Mouse (Mus musculus) R1 (cell line): ENCODE measurements around the gene Ddit4.
A peak's percentile ranks its signal among the peaks of the same experiment; 100 is the strongest.

ENCODE experiments used
- DNase-seq: peaks from one replicate; pipeline ENCODE4 v3.0.0-alpha.2; 2018; ENCODE audit warnings: low read depth, low spot score

The Ddit4 gene

DNA sequence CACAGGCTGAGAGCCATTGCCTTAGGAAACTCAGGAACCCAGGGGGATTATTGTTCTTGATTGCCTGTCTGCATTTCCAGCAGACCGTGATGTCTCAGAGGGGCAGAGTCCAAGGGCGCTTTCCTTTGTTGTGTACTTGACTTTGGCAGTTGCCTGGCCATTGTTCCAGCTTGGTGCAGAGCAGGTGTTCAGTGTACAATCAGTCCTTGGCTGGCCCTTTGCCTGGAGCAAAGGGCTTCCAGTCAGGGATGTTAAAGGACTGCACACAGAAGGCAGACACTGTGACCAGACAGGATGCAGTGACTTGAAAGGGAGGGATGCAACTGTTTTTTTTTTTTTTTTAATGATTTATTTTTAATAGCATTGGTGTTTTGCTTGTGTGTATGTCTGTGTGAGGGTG, 20.9 kb upstream of the Ddit4 start:
- DNase-seq, result peak; percentile 60

DNA sequence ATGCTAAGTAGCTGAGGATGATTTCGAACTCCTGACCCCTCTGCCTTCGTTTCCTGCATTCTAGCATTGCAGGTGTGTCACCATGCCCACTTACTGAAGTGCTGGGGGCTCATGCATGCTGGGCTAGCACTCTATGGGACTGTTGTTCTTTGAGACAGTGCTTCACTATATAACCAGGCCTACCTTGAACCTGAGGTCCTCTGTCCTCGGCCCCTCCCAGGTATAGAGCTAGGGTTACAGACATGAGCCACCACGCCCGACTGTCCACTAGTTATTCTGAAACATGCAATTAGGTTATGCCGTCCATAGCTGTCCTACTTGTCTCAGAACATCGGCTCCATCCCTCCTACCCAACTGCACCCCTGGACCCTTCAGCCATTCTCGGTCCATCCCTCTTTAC, 20.2 kb upstream of the Ddit4 start:
- DNase-seq, result no peak

DNA sequence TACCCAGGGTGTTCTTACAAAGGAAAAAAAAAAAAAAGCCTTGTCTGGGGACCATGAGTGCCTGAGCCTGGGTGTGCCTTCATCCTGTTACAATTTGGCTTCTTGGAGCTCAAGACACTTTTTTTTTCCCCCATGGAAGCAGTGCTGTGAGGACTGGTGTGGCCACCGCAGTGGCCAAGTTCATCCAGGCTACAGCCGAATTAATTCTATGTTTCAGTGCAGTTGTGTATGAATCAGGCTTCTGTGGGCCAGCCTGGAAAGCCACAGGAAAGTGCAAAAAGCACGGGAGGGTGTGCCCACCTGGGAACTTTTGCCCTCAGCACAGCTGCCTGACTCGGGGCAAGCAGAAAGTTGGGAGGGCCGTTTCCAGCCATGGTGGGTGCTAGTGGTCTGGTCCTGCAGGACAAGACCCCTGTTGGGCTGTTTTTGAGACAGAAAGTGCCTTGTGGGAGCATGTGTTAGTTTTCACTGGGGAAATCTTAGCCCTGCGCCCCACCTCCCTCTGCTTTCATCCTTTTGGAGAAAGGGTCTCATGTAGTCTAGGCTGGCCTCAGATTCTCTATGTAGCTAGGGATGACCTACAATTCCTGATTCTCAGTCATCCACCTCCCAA, 18.9 kb upstream of the Ddit4 start:
- no peak for DNase-seq

DNA sequence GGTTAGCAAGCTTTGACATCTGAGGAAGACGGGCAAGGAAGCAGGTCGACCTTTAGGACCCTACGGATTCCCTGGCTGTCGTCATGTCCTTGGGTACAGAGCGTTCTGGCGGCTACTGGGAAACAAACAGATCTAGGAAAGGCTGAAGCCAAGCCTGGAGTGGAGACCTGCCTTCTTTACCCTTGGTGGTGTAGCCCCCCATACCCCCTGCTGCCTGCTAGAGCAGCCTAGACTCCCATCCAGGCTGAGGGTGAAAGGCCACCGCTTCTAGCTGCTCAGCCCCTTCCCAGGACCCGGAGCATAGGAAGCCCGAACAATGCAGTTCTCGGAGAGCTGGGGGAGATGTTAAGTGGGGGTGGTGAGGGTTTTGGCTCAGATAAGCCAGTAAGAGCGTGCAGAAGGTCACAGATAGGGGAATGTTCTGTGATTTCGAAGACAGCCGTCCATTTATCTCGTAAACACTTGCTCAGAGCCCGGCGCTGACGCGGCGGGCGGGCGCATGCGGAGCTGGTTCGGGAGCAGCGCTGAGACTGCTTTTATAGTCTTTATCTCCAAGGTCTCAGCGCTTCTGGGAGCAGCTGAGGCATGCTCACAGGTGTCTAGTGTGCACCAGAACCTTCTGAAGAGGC, 18.3 kb upstream of the Ddit4 start:
- no peak for DNase-seq

DNA sequence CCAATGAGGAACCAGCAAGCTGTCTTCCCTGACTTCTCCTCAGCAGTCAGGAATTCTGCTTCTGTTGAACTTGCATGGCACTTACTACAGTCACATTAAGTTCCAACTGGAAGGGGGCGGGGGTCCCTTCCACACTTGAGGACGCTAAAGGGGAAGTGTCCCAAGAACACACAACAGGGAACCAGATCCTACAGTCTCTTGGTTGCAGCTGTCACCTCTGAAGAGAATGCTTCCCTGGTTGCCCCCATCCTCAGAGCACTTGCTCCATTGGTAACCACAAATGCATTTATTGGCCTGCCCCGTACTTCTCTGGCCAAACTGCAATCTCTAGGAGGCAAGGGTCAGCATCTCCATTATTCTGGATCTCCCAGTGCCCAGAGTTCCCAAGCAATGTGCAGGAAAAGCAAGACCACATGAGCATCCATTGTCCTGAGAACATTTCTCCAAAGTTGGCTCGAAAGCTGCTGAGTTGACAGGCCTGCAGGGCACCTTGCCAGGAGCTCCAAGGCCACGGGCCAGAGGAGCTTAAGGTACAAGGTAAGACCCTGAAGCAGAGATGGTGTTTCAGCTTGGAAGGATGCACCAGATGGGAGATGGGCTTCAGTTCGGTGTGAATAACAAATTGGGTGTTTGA, 15.8 kb upstream of the Ddit4 start:
- DNase-seq, result no peak

DNA sequence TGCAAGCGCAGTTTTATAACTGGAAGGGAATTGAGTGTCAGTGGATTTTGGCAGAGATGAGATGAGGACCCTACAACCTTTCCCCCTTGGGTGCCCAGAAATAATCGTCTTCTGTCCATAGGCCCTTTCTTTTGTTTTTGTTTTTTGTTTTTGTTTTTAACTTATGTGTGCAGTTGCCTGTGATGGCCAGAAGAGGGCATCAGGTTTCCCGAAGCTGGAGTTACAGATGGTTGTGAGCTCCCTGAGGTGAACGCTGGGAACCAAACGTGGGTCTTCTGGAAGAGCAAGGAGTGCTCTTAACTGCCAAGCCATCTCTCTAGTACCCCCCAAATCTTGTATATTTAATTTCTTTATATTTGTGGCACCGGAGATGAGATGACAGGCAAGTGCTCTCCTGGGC, 15.1 kb upstream of the Ddit4 start:
- DNase-seq, result peak; percentile 55

DNA sequence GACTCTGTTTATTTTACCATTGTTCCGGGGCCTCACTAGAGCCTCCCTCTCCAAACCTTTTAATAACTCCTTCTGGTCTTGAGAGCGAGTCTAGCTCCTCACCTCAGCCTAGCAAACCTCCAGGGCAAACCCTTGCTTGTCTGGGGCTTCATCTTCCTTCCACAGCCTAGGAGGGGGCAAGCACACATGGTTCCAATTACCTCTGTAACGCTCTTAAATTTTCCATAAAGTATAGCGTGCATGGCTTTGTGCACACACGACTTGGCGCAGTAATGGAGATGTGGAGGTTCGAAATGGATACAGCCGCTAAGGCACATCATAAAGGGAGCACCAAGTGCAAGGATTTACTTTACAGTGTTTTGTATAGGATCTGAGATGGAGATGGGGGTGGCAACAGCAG, 14.2 kb upstream of the Ddit4 start:
- no peak for DNase-seq

DNA sequence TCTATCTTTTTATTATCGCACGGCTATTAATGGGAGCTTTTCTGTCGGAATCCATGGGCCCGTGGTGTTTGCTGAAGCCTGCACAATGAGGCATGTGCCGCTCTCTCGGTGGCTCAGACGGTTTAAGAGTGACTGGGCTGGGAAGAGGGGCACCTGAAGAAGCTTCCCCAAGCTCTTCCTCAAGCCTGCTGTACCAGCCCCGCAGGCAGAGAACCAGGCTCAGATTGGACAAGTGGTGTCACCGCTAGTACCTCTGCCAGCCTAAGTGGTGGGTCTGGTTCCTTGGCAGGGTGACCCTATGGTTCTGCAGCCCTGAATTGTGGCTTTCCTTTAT, 13.7 kb upstream of the Ddit4 start:
- DNase-seq, result no peak

DNA sequence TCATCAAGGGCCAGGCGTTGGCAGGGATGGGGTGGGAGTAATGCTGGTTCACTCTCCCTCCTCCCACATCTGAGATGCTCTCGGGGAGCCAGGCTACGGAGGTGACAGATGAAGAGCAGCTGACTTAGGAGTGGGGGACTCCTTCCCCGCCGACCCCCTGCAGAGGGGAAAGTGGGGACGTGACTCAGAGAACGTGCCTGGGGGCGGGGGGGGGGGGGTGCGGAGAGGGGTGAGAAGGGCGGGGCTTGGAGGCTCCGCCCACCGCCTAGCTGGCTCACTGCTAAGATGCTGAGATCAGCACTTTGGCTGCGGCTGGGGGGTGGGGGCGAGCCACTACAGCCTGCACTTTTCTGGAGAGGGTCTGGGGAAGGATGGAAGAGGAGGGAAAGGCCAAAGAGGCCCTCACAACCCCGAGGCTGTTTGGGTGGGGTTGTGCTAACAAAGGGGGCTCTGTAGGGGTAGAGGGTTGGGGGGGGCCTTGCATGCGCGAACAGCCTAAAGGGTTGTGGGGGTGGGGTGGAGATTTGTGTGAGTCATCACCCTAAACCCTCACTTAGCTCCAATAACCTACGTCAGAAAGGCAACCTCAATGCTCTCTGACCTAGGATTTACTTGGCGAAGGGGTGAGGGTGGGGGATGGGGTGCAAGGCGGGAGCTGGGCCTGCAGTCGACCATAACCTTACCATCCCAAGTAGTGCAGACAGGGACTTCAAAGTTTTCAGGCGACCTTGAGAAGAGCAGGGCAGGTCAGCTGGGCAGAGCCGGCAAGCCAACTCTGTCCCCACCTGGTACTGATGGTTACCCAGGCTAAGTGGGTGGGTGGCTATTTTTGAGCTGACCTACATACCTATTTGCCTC, 13.1 kb upstream of the Ddit4 start:
- DNase-seq, result no peak

DNA sequence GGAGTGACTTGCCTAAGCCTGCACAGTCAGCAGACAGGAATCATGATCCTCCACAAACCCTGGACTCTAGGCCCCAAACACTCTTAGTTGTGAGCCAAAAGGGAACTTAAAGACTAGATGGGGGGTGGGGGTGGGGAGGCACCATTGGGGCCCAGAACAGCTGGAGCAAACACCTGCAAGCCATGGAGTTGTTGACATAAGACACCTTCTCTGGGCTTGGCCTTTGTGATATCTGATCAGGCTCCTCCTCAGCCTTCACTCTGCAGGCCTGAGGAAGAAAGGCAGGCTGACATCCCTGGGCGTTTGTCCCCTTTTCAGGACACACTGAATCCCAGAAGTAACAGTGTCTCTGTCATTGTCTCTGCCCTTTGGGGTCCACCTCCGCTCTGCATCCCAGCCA, 12.0 kb upstream of the Ddit4 start:
- DNase-seq, result no peak

DNA sequence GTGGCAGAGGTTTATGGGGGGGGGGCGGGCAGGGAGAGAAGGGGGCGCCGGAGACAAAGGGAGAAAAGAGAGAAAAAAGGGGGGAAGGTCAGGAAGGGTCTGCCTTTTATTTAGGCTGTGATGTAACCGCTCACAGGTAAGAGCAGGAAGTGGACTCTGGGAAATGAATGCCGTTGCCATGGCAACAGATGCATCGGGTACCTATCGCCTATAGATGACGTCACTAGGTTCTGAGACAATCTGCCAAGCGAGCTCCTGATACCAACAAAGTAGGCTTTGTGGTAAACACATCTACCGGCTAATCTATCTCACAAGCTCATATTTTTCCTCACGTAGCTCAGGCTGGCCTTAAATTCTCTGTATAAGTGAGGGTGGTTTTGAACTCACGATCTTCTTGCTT, 7.9 kb upstream of the Ddit4 start:
- peak; percentile 51 for DNase-seq

DNA sequence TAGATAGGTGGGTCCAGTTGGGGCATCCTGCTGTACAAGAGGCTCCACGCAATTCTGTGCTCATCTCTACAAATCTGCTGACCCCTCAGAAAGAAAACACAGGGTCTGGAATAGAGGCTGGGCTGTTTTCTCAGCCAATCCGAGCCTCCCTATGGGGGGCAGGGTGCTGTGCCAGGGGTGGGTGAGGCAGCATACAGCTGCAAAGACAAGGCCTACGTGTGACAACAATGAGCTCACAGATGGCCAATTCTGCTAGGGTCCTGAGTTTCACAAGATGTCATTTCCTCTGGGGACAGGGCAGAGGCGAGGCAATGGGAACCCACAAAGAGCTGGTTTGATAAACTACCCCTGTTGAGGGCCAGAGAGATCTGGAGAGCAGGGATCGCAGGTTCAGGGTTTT, 6.8 kb upstream of the Ddit4 start:
- no peak for DNase-seq

DNA sequence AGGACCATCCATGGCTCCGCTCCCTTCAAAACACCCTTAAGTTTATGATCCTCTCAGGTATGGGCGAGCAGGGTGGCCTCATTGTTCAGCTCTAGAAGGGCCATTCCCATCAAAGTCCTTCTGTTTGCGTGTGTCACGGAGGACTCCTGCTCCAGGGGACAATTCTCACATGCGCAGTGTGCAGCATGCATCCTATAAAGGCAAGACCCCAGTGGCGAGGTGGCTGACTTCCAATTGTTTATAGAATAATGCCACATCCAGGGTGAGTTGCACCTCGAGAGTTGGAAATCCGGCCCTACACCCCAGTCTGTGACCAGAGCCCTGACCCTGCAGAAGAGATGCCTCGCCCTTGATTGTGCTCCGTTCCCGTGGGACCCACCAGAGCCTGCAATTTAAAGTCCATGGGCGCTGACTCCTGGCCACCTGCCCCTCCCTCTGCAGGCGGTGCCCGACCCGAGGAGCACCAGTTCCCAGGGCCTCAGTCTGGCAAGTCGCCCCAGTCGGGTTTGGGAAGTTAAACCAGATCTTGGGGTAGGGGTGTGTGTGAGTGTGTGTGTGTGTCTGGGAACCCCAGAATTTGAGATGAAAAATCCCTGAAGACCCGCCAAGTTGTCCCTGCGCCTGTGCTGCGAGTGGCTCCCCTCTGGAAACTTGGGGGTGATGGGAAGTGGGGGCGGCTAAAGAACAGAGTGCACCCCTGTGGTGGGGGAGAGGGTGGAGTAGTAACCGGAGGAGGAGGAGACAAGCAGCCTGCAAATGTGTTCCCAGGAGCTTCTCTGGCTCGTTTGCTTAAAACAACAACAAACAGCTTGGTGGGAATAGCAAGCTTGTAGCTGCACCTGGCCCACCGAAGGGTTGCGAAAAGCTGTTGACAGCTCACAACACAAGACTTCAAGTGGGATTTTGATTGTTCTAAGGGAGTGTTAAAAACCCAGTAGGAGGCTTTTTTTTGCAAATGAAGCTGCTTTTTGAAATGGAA, 5.8 kb upstream of the Ddit4 start:
- DNase-seq, result peak; percentile 59

DNA sequence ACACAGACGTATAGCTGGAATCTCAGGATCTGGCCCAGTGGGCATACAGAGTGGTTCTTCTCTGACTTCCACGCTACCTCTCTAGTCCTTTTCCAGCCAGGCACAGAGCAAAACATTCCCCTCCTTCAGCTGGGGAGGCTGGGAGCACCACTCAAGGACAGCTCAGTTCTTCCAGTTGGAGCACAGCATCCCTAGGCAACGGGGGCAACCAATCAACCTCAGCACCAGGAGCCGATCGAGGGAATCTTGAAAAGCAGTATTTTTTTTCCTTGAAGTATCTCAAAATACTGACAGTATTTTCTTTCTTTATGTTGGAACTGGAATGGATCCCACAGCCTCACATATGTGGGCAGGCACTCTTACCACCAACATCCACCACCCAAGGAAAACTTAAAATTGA, 5.0 kb upstream of the Ddit4 start:
- no peak for DNase-seq

DNA sequence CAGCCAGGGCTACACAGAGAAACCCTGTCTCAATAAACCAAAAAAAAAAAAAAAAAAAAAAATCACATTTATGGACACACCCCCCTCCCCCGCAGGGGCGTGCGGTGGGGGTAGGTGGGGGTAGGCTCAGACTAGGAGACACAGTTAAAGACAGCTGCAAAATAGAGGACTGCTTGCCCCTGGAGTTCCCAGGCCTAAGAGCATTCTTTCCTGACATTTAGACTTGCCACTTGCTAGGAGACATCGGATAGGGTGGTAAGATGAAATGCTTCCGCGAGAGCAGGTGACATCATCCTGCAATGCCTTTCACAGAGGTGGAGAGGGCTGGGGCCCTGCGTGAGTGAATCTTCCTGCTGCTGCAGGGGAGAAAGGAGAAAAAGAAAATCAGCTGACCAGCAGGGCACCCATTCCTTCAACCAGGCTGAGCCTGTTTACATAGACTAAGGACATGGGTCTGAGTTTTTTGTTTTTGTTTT, 2.0 kb upstream of the Ddit4 start:
- DNase-seq, result peak; percentile 52

DNA sequence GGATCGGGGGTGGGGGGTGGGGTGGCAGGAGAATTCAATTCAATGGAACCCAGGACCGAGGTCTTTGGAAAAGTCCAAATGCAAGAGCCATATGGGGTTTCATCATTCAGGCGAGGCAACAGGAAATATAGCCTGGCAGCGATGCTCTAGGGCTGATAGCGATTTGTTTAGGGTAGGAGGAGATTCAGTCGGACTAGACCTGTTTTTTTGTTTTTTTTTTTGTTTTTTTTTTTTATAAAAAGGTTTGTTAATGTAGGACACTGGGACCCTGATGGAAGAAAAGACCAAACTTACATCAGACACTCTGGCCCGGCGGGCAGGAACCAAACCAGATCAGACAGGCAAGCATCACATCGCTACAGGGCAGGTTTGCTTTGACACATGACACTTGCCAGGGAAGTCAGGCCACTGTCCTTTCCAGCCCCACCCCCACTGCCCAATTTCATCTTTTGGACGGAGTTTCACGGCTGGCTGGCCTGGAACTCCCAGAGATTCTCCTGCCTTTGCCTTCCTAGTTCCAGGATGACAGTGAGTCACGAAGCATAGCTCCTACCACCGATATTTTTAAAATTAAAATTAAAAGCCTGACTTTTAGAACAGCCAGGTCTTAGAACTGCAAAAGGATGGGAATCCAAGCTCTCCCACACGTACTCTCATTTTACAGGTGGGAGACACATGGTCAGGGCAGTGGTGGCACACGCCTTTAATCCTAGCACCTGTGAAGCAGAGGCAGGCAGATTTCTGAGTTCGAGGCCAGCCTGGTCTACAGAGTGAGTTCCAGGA, 1.3 kb upstream of the Ddit4 start:
- no peak for DNase-seq

DNA sequence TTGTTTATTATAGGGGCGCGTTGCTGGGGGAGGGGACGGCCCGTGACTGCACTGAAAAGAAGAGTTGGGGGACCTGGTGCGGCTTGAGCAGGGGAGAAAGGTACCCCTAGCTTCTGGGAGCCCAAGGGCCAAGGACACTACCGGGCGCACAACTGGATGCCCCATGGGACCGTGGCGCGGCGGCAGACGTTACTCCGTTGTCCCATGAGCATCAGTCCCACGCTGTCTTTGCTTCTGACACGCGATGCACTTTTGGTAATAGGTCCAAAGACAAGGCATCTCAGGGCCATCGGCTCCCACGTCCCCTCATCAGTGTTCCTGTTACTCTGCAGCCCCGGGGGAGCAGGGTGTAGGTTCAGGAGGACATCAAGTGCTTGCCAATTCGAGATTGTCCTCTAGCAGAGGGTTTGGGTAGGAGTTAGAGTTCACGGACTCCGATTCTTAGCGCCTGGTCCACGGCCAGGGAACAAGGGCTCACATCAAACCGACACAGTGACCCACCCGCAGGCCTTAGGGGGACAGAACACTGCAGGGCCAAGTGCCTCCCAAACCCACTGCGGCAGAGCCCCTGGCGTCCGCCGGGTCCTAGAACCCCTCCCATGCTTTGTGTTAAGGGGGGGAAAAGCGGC, 632 bp upstream of the Ddit4 start:
- peak; percentile 43 for DNase-seq

DNA sequence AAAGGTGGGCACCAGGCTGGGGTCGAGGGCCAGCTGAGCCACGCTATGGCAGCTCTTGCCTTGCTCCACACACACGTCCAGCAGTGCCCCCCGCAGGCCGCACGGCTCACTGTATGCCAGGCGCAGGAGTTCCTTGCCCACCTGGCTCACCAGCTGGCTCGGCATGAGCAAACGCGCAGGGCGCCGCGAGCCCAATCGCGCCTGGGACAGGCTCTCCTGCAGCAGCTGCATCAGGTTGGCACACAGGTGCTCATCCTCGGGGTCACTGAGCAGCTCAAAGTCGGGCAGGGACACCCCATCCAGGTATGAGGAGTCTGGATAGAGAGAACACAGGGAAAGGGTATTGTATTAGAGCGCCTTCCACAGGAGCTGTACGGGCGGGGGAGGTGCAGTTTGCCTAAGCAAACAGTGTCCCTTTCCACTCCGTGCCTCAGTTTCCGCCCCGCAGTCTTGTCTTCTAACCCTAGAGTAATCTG, 880 bp downstream of the Ddit4 start:
- peak; percentile 39 for DNase-seq

DNA sequence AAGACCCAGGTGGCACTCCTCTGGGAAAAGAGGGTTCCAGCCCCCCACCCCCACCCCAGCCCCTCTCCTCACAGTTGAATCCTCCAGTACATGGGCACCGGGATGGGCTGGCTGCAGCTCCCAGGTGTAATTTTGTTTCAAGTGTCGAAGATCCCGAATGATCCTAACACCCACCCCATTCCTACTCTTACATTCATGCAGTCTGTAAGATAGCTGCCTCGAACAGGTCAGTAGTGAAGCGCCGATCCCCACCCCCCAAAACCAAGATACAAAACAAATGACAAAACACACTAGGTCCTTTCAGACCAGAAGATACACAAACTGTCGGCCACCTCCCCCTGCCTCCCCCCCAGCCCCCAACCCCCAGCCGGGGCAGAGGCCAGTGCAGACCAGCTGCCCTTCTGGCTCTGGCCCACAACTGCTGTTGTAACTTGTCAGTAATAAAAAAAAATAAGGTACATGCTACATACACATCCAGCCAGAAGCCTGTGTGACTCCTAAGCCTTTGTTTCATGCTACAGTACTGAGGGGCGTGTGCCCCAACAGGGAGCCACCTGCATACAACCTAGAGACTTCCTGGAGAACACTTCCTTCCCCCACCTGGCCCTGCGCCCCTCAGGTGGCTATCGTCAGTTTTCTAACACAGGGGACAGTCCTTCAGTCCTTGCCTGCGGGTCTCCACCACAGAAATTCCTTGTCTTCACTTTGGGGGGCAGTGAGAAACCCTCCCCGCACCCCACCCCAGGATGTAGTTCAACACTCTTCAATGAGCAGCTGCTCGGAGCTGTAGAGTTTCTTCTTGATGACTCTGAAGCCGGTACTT, 1.6 kb downstream of the Ddit4 start:
- DNase-seq, result no peak
